ENCODE assay signal across 26 mouse cellular contexts in genomic region chr15:102862374-102862773, GRCm38 (mm10). TPM values are rescaled to one million over a fixed set of nuclear protein-coding genes. Genes with fewer than 3 reads are reported as not detected.
"Had no signal": no experiment of that assay in that cellular context is flagged by ENCODE, and none has a peak within 500 bp of the region (broad histone marks: within the 10 kb centered on the region; RNA-seq: fewer than 3 reads in every experiment).

No protein-coding gene starts in this region.

- DNase-seq: kidney, adult 9 months; kidney, postnatal 14 days; kidney, postnatal 4 days; liver, embryonic 13.5 days; midbrain, embryonic 14.5 days; thymus, adult 18-20 months; thymus, postnatal 14 days; thymus, postnatal 4 days had no signal

- H3K4me2 ChIP-seq: liver, embryonic 13.5 days; lung, embryonic 15.5 days; midbrain, embryonic 11.5 days had no signal

- H3K4me3 ChIP-seq: liver, embryonic 13.5 days; lung, embryonic 15.5 days had no signal

- H3K27ac ChIP-seq: liver, embryonic 13.5 days; lung, embryonic 15.5 days had no signal

- ATAC-seq: intestine, postnatal 0 days had no signal

- H3K4me1 ChIP-seq: liver, embryonic 13.5 days; lung, embryonic 15.5 days had no signal

- H3K27me3 ChIP-seq: liver, embryonic 13.5 days had no signal

- H3K36me3 ChIP-seq: liver, embryonic 13.5 days; lung, embryonic 15.5 days had no signal

- H3K9me3 ChIP-seq: liver, embryonic 13.5 days; lung, embryonic 15.5 days had no signal

- H3K9ac ChIP-seq: liver, embryonic 13.5 days; lung, embryonic 15.5 days had no signal

RNA-seq across cellular contexts. Expression of gene Hoxc13, which starts 58.5 kb away (rescaled TPM):
- total RNA-seq: layer of hippocampus, adult 18-20 months; layer of hippocampus, postnatal 14 days; left cerebral cortex, postnatal 36 days; liver, adult 2 months; megakaryocyte progenitor cell, adult 5-6 weeks; megakaryocyte-erythroid progenitor cell, adult 5-6 weeks had no signal
- polyA plus RNA-seq: intestine, embryonic 14.5 days; intestine, postnatal 0 days; kidney, embryonic 16.5 days; liver, adult 2 months; liver, embryonic 13.5 days; liver, embryonic 16.5 days; lung, embryonic 15.5 days; midbrain, embryonic 14.5 days; midbrain, postnatal 0 days; neural tube, embryonic 14.5 days; small intestine, adult 2 months; spleen, adult 2 months; stomach, embryonic 16.5 days; testis, adult 2 months had no signal
